Mouse (Mus musculus): ENCODE data around the gene Mycbpap. TPM values are rescaled to one million over a fixed set of nuclear protein-coding genes. Genes with fewer than 3 reads are reported as not detected.
A peak's percentile ranks its signal among the peaks of the same experiment; 100 is the strongest.

Gene Mycbpap
- polyA plus RNA-seq (2012; rRNA removed): 1.7 and 2.0 TPM in 2 replicates

DNA sequence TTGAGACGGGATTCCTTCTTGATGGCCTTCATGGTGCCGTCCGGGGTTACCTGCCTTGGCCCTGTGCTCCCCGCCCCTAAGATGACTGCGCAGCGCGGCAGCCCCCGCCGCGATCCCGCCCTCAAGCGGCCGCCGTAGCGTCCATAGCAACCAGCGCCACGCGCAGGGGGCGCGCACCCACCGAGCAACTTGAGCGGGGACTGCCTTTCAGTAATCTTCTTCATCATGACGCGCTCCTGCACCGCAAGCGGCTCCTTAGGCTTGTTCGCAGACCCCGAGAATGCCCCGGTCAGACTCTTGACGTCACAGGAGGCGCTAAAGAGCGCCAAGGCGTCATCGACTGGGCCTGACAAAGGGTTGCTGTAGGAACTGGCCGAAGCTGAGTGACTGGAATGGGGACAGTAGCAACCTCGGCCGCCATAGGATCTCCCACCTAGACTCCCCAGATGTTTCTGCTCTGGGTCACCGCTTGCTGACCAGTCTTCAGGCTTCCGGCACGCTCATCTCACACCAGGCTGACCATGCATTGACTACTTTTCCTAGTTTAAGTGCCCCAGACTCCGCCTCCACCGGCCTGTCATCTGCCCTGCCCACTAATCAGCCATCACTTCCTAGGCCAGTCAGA lies at the start of gene Mycbpap:
TSS of gene Mycbpap (minus strand) at position 524 of the 625 bp plus-strand sequence.
- DNase-seq (ENCODE audit: low spot score): peak; percentile 41

DNA sequence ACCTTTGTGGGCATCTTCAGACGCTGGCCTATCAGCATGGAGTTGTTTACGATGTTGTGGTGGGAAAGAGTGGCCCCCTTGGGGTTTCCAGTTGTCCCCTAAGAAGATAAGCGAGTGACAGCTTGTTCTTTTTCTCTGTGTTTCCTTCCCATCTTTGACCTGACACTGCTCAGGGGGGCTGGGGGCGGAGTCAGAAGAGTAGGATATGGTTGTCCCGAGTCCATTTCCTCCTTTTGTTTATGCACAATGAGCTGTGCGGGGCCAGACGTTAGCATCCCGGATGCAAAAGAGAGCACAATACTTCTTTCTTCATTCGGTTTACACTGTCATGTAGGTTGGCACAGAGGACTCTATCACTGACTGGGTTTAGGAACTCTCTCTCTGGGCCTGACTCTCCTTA lies 49.1 kb upstream of the Mycbpap start:
- no peak for DNase-seq (ENCODE audit: low spot score)

GRCm38 (mm10) chr11:94567326-94567725 lies 45.8 kb upstream of the Mycbpap start:
- no peak for DNase-seq (ENCODE audit: low spot score)

GRCm38 (mm10) chr11:94566534-94566933 lies 45.0 kb upstream of the Mycbpap start:
- DNase-seq (ENCODE audit: low spot score): no peak

GRCm38 (mm10) chr11:94565151-94565479 lies 43.6 kb upstream of the Mycbpap start:
- no peak for DNase-seq (ENCODE audit: low spot score)

GRCm38 (mm10) chr11:94564437-94565150 lies 43.1 kb upstream of the Mycbpap start, which contains the start of gene Chad:
Gene Chad (plus strand): TSS chr11:94565047.
- no peak for DNase-seq (ENCODE audit: low spot score)

DNA sequence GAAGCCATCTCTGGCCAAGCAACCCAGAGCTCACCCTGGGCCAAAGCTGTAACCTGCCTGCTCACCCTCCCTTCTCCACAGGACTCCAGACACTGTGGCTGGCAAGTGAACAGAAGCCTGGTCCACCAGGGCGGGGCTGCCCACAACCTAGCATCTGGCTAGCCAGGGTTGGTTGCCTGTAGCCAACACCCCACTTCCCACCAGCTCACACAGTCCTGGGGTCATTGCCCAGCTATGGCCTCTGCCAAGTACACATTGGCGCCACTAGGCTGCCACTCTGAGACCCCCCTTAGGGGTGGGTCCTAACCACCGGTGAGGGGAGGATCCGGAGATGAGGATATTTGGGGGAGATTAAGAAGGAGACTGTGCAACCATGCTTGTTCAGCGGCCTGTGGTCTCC lies 42.3 kb upstream of the Mycbpap start:
- no peak for DNase-seq (ENCODE audit: low spot score)

- no peak for DNase-seq (ENCODE audit: low spot score)
Measured at GRCm38 (mm10) chr11:94563383-94563782, 41.8 kb upstream of the Mycbpap start.

DNA sequence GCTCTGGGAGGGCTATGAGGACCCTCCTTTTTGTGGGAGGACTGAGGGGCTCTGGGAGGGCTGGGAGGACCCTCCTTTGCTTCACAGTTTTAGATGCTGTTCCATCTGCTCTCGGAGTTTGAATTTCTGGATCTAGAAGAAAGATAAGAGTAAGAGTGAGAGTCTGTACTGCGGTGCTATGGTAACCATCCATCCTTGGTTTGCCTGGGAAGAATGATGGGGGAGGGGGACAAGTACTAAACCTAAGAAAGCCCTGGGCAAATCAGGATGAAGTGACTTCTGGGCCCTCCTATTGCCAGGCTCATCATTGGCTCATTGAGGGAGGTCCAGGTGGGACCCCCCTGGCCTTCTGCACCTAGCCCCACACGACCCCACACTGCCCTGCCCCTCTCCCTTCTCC lies 36.7 kb upstream of the Mycbpap start:
- no peak for DNase-seq (ENCODE audit: low spot score)

- no peak for DNase-seq (ENCODE audit: low spot score)
Measured at GRCm38 (mm10) chr11:94550442-94550744, 28.9 kb upstream of the Mycbpap start.

DNA sequence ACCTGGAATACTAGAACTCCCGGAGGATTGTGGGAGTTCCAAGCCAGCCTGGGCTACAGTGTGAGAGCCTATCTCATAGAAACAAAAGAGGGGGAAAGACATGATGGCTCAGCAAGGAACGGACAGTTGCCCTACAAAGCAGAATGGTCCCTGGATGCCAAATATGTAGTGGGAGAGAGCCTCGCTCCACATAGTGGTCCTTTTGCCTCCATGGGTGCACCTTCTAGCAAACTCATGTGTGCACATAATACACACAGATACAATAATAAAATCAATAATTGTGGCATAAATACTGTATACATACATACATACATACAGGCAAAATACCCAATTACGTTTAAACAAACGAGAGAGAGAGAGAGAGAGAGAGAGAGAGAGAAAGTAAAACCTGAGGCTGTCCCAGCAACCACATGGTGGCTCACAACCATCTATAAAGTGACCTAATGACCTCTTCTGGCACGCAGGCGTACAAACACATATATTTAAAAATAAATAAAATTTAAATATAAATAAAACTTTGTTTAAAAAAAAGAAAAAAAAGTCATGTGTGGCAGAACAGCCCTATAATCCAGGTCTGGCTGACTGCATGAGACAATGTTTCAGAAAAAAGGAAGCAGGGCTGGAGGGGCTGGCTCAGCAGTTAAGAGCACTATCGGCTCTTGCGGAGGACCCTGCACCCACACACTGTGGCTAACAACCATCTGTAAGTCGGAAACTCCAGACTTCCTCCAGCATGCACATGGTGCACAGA lies 28.3 kb upstream of the Mycbpap start:
- DNase-seq (ENCODE audit: low spot score): no peak

DNA sequence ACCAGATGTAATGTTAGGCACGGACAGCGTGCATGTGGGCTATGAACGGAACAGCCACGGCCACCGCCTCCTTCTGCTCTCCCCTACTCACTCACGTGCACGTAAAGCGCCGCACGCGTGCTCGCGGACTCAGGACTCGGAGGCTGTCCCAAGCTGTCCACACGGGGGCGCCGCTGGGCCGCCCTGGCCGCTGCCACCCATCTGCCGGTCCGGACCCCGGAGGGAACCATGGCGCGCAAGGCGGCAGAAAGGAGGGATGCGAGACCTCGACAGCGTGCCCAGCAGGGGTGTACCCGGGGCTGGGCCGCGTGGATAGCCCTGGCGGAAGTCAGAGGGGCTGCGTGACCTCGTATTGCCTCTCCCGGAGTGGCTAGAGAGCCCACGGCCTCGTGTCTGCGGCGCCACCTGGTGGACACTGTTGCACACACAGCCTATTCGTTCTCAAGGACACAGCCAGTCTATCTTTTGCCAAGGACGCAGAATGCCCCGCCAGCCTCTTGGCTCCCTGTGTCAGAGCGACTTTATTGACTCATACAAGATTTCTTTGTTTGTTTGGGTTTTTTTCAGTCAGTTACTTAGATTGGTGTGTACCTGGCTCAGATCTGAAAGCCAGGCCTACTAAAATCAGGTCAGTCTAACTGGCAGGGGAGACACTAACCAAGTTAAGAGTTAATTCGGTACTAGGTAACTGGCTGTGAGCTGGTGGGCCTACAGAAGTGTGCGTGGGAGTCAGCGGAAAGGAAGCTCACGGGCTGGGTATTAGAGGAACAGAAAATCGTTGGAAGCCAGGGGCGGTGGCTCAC lies 27.5 kb upstream of the Mycbpap start, which contains the start of gene Rsad1:
TSS of gene Rsad1 (minus strand) at position 368 of the 803 bp plus-strand sequence.
- peak; percentile 98 for DNase-seq (ENCODE audit: low spot score)

DNA sequence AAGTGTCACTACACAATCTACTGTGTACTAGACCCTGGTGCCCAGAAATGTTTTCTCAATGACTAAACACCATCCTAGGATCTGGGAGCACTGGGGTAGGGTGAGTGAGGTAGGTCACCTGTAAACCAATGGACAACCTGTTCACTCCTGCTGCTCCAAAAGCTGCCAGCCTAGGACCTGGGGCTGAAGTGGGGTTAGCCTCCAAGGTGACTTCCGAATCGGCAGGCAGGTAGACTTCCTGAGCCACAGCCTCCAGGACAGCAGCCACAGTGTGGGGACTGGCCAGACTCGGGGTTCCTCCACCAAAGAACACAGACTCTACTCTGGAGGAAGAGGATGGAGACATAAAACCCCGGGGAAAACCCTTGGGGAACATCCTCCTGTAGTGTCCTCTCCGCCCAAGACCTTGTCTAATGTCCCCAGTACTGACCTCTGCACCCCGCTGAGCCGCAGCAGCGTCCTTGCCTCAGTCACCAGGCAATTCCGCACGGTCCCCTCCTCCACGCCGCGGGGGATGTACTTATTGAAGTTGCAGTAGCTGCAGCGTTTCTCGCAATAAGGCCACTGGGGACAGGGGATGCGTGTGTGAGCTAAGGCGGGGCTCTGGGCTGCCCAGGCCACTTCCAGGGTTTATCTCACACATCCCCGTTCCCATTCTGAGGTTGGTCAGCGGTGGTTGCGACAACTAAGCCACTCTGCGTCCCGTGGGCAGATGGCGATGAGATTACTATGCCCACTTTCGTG lies 26.7 kb upstream of the Mycbpap start:
- DNase-seq (ENCODE audit: low spot score): no peak

GRCm38 (mm10) chr11:94547271-94547670 lies 25.7 kb upstream of the Mycbpap start:
- DNase-seq (ENCODE audit: low spot score): no peak

DNA sequence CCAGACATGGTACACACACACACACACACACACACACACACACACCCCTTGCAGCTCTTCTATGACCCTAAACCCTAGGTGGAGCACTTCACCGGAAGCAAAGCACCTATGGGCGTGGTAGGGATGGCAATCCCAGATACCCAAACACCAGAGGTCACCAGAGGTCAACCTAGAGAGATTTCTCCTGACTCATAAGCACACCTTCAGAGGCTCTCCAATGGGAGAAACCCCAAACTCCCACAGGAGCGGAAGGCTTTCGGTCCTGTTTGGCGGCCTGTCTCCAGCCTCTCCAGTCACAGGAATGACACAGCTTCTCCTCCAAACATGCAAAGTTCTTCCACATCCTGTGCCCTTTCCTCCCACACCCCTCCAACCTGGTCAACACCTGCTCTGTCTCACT lies 24.8 kb upstream of the Mycbpap start:
- DNase-seq (ENCODE audit: low spot score): no peak

DNA sequence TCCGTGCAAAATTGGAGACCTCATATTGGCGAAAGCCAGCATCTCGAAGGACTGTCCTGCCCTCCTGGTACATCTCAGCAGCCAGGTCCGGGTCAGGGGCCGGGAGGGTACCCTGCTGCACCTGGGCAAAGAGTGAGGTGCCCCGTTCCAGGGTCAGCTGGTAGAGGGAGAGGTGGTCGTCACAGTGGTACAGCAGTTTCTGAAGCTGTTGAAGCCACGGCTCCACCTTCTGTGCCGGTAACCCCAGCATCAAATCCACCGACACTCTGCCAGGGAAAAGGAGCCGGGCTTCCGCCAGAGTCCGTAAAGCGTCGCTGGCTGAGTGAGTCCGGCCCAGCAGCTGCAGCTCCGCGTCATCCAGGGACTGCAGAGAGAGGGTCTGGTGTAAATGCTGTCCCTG lies 22.9 kb upstream of the Mycbpap start:
- no peak for DNase-seq (ENCODE audit: low spot score)

- peak; percentile 78 for DNase-seq (ENCODE audit: low spot score)
Measured at GRCm38 (mm10) chr11:94543932-94544331, 22.4 kb upstream of the Mycbpap start.

DNA sequence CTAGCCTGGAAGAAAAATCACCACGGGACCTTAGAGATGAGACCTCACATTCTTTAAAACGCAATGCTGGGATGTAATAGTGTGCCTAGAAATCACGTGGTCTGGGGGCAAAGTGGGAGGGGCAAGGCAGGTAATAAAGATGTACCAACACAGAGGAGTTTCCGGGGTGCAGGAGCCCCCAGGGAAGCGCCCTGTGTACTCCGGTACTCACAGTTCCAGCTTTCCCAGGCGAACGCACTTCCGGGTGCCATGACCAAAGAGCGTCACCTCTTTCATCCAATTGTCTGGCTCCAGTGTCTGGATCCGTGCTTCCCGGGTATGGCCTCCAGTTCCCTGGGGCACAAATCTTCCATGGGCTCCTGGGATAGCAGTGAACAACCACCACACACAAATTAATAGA lies 21.8 kb upstream of the Mycbpap start:
- DNase-seq (ENCODE audit: low spot score): no peak

DNA sequence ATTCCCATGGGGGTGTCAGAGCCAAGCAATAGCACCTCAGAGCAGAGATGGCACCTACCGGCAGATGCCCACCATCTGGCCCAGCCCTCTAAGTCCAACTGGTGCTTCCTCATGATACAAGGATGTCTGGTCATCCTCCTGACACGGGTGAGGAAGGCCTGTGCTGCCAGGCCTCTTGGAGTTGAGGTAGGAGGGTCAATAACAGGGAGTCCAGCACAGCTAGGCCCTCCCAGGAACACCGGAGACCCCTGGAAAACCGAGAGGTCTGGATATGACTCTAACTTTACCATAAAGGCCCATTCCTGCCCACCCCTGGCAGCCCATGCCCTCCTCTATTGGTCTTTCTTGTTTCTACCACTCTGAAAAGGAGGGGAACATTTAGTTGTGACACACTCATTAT lies 20.9 kb upstream of the Mycbpap start:
- DNase-seq (ENCODE audit: low spot score): no peak

GRCm38 (mm10) chr11:94539761-94540160 lies 18.2 kb upstream of the Mycbpap start:
- no peak for DNase-seq (ENCODE audit: low spot score)

- DNase-seq (ENCODE audit: low spot score): no peak
Measured at GRCm38 (mm10) chr11:94538733-94539292, 17.3 kb upstream of the Mycbpap start.

Data from urinary bladder, adult 2 months (tissue).